18 mouse cellular contexts compared by ENCODE assay signal in genomic region chr13:44707176-44707575, GRCm38 (mm10). TPM values are rescaled to one million over a fixed set of nuclear protein-coding genes. Genes with fewer than 3 reads are reported as not detected.
A peak's percentile ranks its signal among the peaks of the same experiment; 100 is the strongest.
DNase-seq lines count a peak whose midpoint lies in the region; ATAC-seq and TF ChIP-seq lines count a peak whose summit lies in the region.
"Had no signal": no experiment of that assay in that cellular context is flagged by ENCODE, and none has a peak within 500 bp of the region (broad histone marks: within the 10 kb centered on the region; RNA-seq: fewer than 3 reads in every experiment).

No protein-coding gene starts in this region.

- peak; percentile 16 for DNase-seq in adrenal gland, postnatal 10 days
- no peak for DNase-seq in adrenal gland, adult 8-10 months
- peak; percentile 8 for DNase-seq in kidney, adult 18-20 months
- no peak for DNase-seq in kidney, postnatal 14 days
- DNase-seq in heart, adult 9 months (ENCODE audit: low spot score in 2 of 2) = no peak
- DNase-seq: cerebellum, adult 9-11 months; embryo, embryonic 11 days; heart, adult 11 months; heart, postnatal 4 days; layer of hippocampus, postnatal 36 days; thymus, postnatal 25 days had no signal

- peaks cover 11% of the 10 kb centered on the region for H3K4me1 ChIP-seq in neural tube, embryonic 13.5 days (replicated peaks)
- 0 out of 2 replicates have a peak, but pooled peaks cover 7% of the 10 kb centered on the region for H3K4me1 ChIP-seq in neural tube, embryonic 15.5 days

- H3K36me3 ChIP-seq in neural tube, embryonic 13.5 days = no peaks in the 10 kb centered on the region
- no peaks in the 10 kb centered on the region for H3K36me3 ChIP-seq in neural tube, embryonic 15.5 days
- no peaks in the 10 kb centered on the region for H3K36me3 ChIP-seq in myocyte (ENCODE audit: control insufficient read depth, insufficient read depth)
- H3K36me3 ChIP-seq: kidney, embryonic 15.5 days; liver, embryonic 15.5 days had no signal

- H3K79me2 ChIP-seq in myocyte (ENCODE audit: control insufficient read depth, insufficient read depth) = no peaks in the 10 kb centered on the region

- peak overlapping the region; percentile 22; the same call in 1 of the 2 replicates for H3K9ac ChIP-seq in neural tube, embryonic 13.5 days
- H3K9ac ChIP-seq in neural tube, embryonic 15.5 days (replicated peaks) = no peak overlapping the region
- H3K9ac ChIP-seq: kidney, embryonic 15.5 days; liver, embryonic 15.5 days had no signal

- no peak overlapping the region for H3K4me2 ChIP-seq in neural tube, embryonic 13.5 days
- no peak overlapping the region for H3K4me2 ChIP-seq in neural tube, embryonic 15.5 days
- no peak overlapping the region for H3K4me2 ChIP-seq in myocyte (ENCODE audit: low read depth)
- H3K4me2 ChIP-seq: kidney, embryonic 15.5 days; liver, embryonic 15.5 days had no signal

- TF ChIP-seq POLR2A in myocyte (IDR thresholded peaks at IDR 0.05; ENCODE audit: insufficient read length, low read depth) = no peak

- no peak for ATAC-seq in neural tube, embryonic 13.5 days (ENCODE audit: low read depth)
- no peak for ATAC-seq in neural tube, embryonic 15.5 days (ENCODE audit: low FRiP score)
- ATAC-seq: inflammation-experienced regulatory T-cells, adult 6 months; lung, postnatal 0 days had no signal

- no peak overlapping the region for H3K4me3 ChIP-seq in neural tube, embryonic 13.5 days
- no peak overlapping the region for H3K4me3 ChIP-seq in neural tube, embryonic 15.5 days (replicated peaks)
- H3K4me3 ChIP-seq in myocyte = no peak overlapping the region
- H3K4me3 ChIP-seq: kidney, embryonic 15.5 days; liver, embryonic 15.5 days had no signal

- no peak overlapping the region for H3ac ChIP-seq in myocyte (ENCODE audit: control insufficient read depth, insufficient read length)

- no peak overlapping the region for H3K27ac ChIP-seq in neural tube, embryonic 13.5 days (replicated peaks)
- no peak overlapping the region for H3K27ac ChIP-seq in neural tube, embryonic 15.5 days (replicated peaks)
- H3K27ac ChIP-seq: kidney, embryonic 15.5 days; liver, embryonic 15.5 days had no signal

- no peaks in the 10 kb centered on the region for H3K27me3 ChIP-seq in neural tube, embryonic 13.5 days
- H3K27me3 ChIP-seq in neural tube, embryonic 15.5 days (replicated peaks) = no peaks in the 10 kb centered on the region
- no peaks in the 10 kb centered on the region for H3K27me3 ChIP-seq in myocyte (ENCODE audit: control insufficient read depth, insufficient read depth, insufficient read length)
- H3K27me3 ChIP-seq: kidney, embryonic 15.5 days; liver, embryonic 15.5 days had no signal

- no peaks in the 10 kb centered on the region for H3K9me3 ChIP-seq in neural tube, embryonic 13.5 days
- H3K9me3 ChIP-seq in neural tube, embryonic 15.5 days (replicated peaks) = no peaks in the 10 kb centered on the region
- H3K9me3 ChIP-seq: kidney, embryonic 15.5 days; liver, embryonic 15.5 days had no signal

- 35% methylated on average over 5 of the region's 5 CpGs for WGBS in neural tube, embryonic 13.5 days
- 34% methylated on average over 5 of the region's 5 CpGs for WGBS in neural tube, embryonic 15.5 days

TF ChIP-seq in myocyte, 11 proteins besides CTCF, POLR2A, EP300 and RAD21:
- TF ChIP-seq USF1 (IDR thresholded peaks at IDR 0.05; ENCODE audit: low read depth) (no peak), CEBPB (IDR thresholded peaks at IDR 0.05; ENCODE audit: insufficient read depth, poor library complexity, severe bottlenecking) (no peak), MYOD1 (IDR thresholded peaks at IDR 0.05; ENCODE audit: control insufficient read depth in 1 of 3, insufficient read length in 2 of 3, low read depth in 2 of 3) (peak in 2 of 3 experiments; percentile 33 to 35), TCF3 (IDR thresholded peaks at IDR 0.05; ENCODE audit: insufficient read length, low read depth) (no peak), REST (IDR thresholded peaks at IDR 0.05; ENCODE audit: insufficient read depth, insufficient read length) (no peak), TCF12 (IDR thresholded peaks at IDR 0.05; ENCODE audit: insufficient read depth, poor library complexity, severe bottlenecking) (no peak), MYOG (IDR thresholded peaks at IDR 0.05; ENCODE audit: control insufficient read depth in 1 of 3, insufficient read depth in 1 of 3, insufficient read length in 2 of 3, low read depth in 2 of 3) (peak in 2 of 3 experiments; percentile 25 to 28), E2F4 (IDR thresholded peaks at IDR 0.05; ENCODE audit: insufficient read depth) (no peak), SRF (IDR thresholded peaks at IDR 0.05; ENCODE audit: control insufficient read depth, insufficient read length, low read depth) (no peak)

RNA-seq across cellular contexts. Expression of gene Jarid2, which starts 22.1 kb away (rescaled TPM):
- total RNA-seq in adrenal gland, postnatal 10 days (2021) = 10 to 100 TPM; 45.0 to 60.1 TPM
- total RNA-seq in adrenal gland, adult 8-10 months (2022) = 10 to 100 TPM; 32.9 to 48.1 (median 37.8) TPM
- 57.9 and 60.9 TPM in 2 replicates for polyA plus RNA-seq in neural tube, embryonic 13.5 days (2015; fragmentation: Nextera tagmentation; extraction: Ambion mirVana)
- 31.1 and 31.7 TPM in 2 replicates for polyA plus RNA-seq in neural tube, embryonic 15.5 days (2015; fragmentation: Nextera tagmentation; extraction: Ambion mirVana)
- 3.9 TPM for polyA plus RNA-seq in myocyte (2012; fragmentation: generic; extraction: Trizol)

Comparison
In these comparisons a context has a peak if more than half of its experiments do, and no peak if none do; other contexts are left out.
1. DNase-seq: peak in adrenal gland, postnatal 10 days (single experiment) and kidney, adult 18-20 months (single experiment); none in adrenal gland, adult 8-10 months (single experiment), kidney, postnatal 14 days (single experiment) and heart, adult 9 months (0 of 2).